In the genomic region with DNA sequence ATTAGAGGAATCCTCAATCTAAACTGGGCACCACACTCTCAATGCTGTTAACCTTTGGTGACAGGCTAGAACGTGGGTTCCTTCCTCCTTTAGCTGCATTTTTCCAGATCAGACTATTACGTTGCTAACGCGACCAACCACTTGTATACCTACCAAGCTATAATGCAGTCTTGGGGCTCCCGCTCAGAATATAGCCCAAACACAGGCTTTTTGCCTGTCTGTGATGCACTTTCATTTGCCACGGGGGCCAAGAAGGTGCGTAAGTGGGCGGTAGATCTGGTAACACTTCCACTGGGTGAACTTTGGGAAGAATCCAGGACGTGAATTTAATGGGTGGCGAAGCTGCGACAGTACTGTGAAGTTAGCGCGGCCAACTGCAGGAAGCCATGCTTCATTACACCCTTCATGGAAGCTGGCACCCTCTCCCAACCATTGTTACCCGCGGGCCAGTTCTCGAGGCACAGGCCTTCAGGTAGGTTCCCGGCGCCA, we compare ENCODE assay signal across 8 mouse cellular contexts. TPM values are rescaled to one million over a fixed set of nuclear protein-coding genes. Genes with fewer than 3 reads are reported as not detected.
DNase-seq lines count a peak whose midpoint lies in the region; ATAC-seq lines count a peak whose summit lies in the region.

No protein-coding gene starts in this region.

- H3K27me3 ChIP-seq in forebrain, embryonic 12.5 days, result no peaks in the 10 kb centered on the region
- H3K27me3 ChIP-seq in hindbrain, embryonic 10.5 days (ENCODE audit: insufficient read depth, poor library complexity, severe bottlenecking), result no peaks in the 10 kb centered on the region

- H3K4me3 ChIP-seq in forebrain, embryonic 12.5 days (replicated peaks), result peak overlapping the region; percentile 86
- peak overlapping the region; percentile 92 for H3K4me3 ChIP-seq in hindbrain, embryonic 10.5 days

- 0 out of 2 replicates have a peak, but pooled peaks cover 7% of the 10 kb centered on the region for H3K36me3 ChIP-seq in forebrain, embryonic 12.5 days (replicated peaks)
- peaks cover 17% of the 10 kb centered on the region for H3K36me3 ChIP-seq in hindbrain, embryonic 10.5 days

- WGBS in forebrain, embryonic 12.5 days, result under 1% methylated on average over 18 of the region's 18 CpGs
- under 1% methylated on average over 18 of the region's 18 CpGs for WGBS in hindbrain, embryonic 10.5 days

- DNase-seq in heart, adult 18-20 months, result peak; percentile 73 to 81
- DNase-seq in heart, adult 11 months, result no peak
- peak; percentile 77 for DNase-seq in adrenal gland, postnatal 14 days
- DNase-seq in hindbrain, embryonic 10.5 days (ENCODE audit: low spot score), result peak; percentile 67
- DNase-seq in layer of hippocampus, postnatal 25 days (ENCODE audit: extremely low spot score in 1 of 2, low spot score in 1 of 2), result peak; percentile 30 to 60
- peak; percentile 76 for DNase-seq in lung, postnatal 10 days
- DNase-seq in retina, postnatal 1 day, result peak; percentile 86

- ATAC-seq in forebrain, embryonic 12.5 days (ENCODE audit: low FRiP score), result peak; percentile 59

- H3K27ac ChIP-seq in forebrain, embryonic 12.5 days, result peak overlapping the region; percentile 100
- H3K27ac ChIP-seq in hindbrain, embryonic 10.5 days, result peak overlapping the region; percentile 100

- peak overlapping the region; percentile 99 for H3K9ac ChIP-seq in forebrain, embryonic 12.5 days

- H3K4me1 ChIP-seq in forebrain, embryonic 12.5 days, result peaks cover 24% of the 10 kb centered on the region
- peaks cover 67% of the 10 kb centered on the region for H3K4me1 ChIP-seq in hindbrain, embryonic 10.5 days (replicated peaks)

- peak overlapping the region; percentile 92 for H3K4me2 ChIP-seq in forebrain, embryonic 12.5 days

- H3K9me3 ChIP-seq in forebrain, embryonic 12.5 days, result no peaks in the 10 kb centered on the region
- H3K9me3 ChIP-seq in hindbrain, embryonic 10.5 days, result no peaks in the 10 kb centered on the region

RNA-seq across cellular contexts. Expression of gene Mllt10, which starts 8.8 kb away (rescaled TPM):
- total RNA-seq in heart, adult 18-20 months (2021), result 10 to 100 TPM; 31.0 to 33.4 TPM
- total RNA-seq in adrenal gland, postnatal 14 days (2021), result 39.1 and 56.4 TPM in 2 replicates
- 61.7 and 76.8 TPM in 2 replicates for polyA plus RNA-seq in forebrain, embryonic 12.5 days (2016; fragmentation: Nextera tagmentation; extraction: Ambion mirVana)
- 65.0 and 66.0 TPM in 2 replicates for polyA plus RNA-seq in hindbrain, embryonic 10.5 days (2016; fragmentation: Nextera tagmentation; extraction: Ambion mirVana)
- 10 to 100 TPM; 53.0 to 58.9 TPM for total RNA-seq in layer of hippocampus, postnatal 25 days (2021)

RNA-seq across cellular contexts. Expression of gene Skida1, which starts 15.0 kb away (rescaled TPM):
- total RNA-seq in heart, adult 18-20 months (2021), result 1 to 10 TPM; 2.0 to 2.2 TPM
- 4.5 and 4.8 TPM in 2 replicates for total RNA-seq in adrenal gland, postnatal 14 days (2021)
- polyA plus RNA-seq in forebrain, embryonic 12.5 days (2016; fragmentation: Nextera tagmentation; extraction: Ambion mirVana), result 26.3 and 26.4 TPM in 2 replicates
- polyA plus RNA-seq in hindbrain, embryonic 10.5 days (2016; fragmentation: Nextera tagmentation; extraction: Ambion mirVana), result 19.3 and 21.9 TPM in 2 replicates
- total RNA-seq in layer of hippocampus, postnatal 25 days (2021), result 10 to 100 TPM; 14.6 to 17.0 TPM

RNA-seq across cellular contexts. Expression of gene A930004D18Rik, which starts 26.3 kb away (rescaled TPM):
- total RNA-seq in heart, adult 18-20 months (2021), result 1 to 10 TPM; 3.4 to 4.3 TPM
- total RNA-seq in adrenal gland, postnatal 14 days (2021), result 1.7 and 1.8 TPM in 2 replicates
- polyA plus RNA-seq in forebrain, embryonic 12.5 days (2016; fragmentation: Nextera tagmentation; extraction: Ambion mirVana), result 20.9 and 22.0 TPM in 2 replicates
- polyA plus RNA-seq in hindbrain, embryonic 10.5 days (2016; fragmentation: Nextera tagmentation; extraction: Ambion mirVana), result 17.5 and 22.5 TPM in 2 replicates
- 1 to 10 TPM; 2.7 to 3.3 TPM for total RNA-seq in layer of hippocampus, postnatal 25 days (2021)
